In genomic region chr1:42694665-42695577, GRCm38 (mm10) we compare ENCODE assay signal across 8 mouse cellular contexts. TPM values are rescaled to one million over a fixed set of nuclear protein-coding genes. Genes with fewer than 3 reads are reported as not detected.
DNase-seq lines count a peak whose midpoint lies in the region; ATAC-seq and TF ChIP-seq lines count a peak whose summit lies in the region.

No protein-coding gene starts in this region.

- no peaks in the 10 kb centered on the region for H3K9me3 ChIP-seq in embryonic facial prominence, embryonic 10.5 days
- H3K9me3 ChIP-seq in intestine, embryonic 15.5 days, result no peaks in the 10 kb centered on the region
- no peaks in the 10 kb centered on the region for H3K9me3 ChIP-seq in liver, embryonic 14.5 days (ENCODE audit: control insufficient read depth, low read length)
- no peaks in the 10 kb centered on the region for H3K9me3 ChIP-seq in stomach, postnatal 0 days (ENCODE audit: control insufficient read depth, low read length)

- peaks cover 97% of the 10 kb centered on the region for H3K27me3 ChIP-seq in embryonic facial prominence, embryonic 10.5 days (replicated peaks; ENCODE audit: low read depth, poor library complexity, severe bottlenecking)
- H3K27me3 ChIP-seq in intestine, embryonic 15.5 days (replicated peaks), result peaks cover 76% of the 10 kb centered on the region
- H3K27me3 ChIP-seq in liver, embryonic 14.5 days (ENCODE audit: control insufficient read depth, insufficient read depth, low read length), result peaks cover 94% of the 10 kb centered on the region
- H3K27me3 ChIP-seq in stomach, postnatal 0 days (ENCODE audit: control insufficient read depth, insufficient read depth, low read length), result peaks cover 37% of the 10 kb centered on the region

- under 1% methylated on average over 55 of the region's 60 CpGs for WGBS in embryonic facial prominence, embryonic 10.5 days
- WGBS in intestine, embryonic 15.5 days, result 1% methylated on average over 53 of the region's 60 CpGs
- WGBS in liver, embryonic 14.5 days (ENCODE audit: insufficient replicate concordance), result under 1% methylated on average over 56 of the region's 60 CpGs
- under 1% methylated on average over 54 of the region's 60 CpGs for WGBS in stomach, postnatal 0 days

- TF ChIP-seq EP300 in liver, embryonic 14.5 days (IDR thresholded peaks at IDR 0.05; ENCODE audit: low read depth), result no peak
- TF ChIP-seq EP300 in stomach, postnatal 0 days (optimal IDR thresholded peaks at IDR 0.05), result no peak

- peak; percentile 73 to 78 for DNase-seq in layer of hippocampus, postnatal 10 days (ENCODE audit: low spot score in 2 of 2)
- no peak for DNase-seq in layer of hippocampus, adult 9-10 months (ENCODE audit: low spot score)
- peak; percentile 79 for DNase-seq in embryonic facial prominence, embryonic 10.5 days (ENCODE audit: low spot score)
- no peak for DNase-seq in liver, embryonic 14.5 days (ENCODE audit: low read depth in 3 of 3, low spot score in 3 of 3)
- DNase-seq in stomach, postnatal 0 days (ENCODE audit: low spot score), result no peak
- no peak for DNase-seq in adrenal gland, postnatal 25 days

- H3K4me2 ChIP-seq in intestine, embryonic 15.5 days (replicated peaks), result peak overlapping the region; percentile 59
- peak overlapping the region; percentile 36 for H3K4me2 ChIP-seq in liver, embryonic 14.5 days (ENCODE audit: low read depth)
- peak overlapping the region; percentile 52 for H3K4me2 ChIP-seq in stomach, postnatal 0 days (replicated peaks; ENCODE audit: low read depth)

- H3K4me1 ChIP-seq in embryonic facial prominence, embryonic 10.5 days, result peaks cover 40% of the 10 kb centered on the region
- peaks cover 46% of the 10 kb centered on the region for H3K4me1 ChIP-seq in intestine, embryonic 15.5 days (replicated peaks)
- no peaks in the 10 kb centered on the region for H3K4me1 ChIP-seq in liver, embryonic 14.5 days (replicated peaks; ENCODE audit: control insufficient read depth in 2 of 2, insufficient read depth in 2 of 2, low read length in 1 of 2)
- H3K4me1 ChIP-seq in stomach, postnatal 0 days (replicated peaks; ENCODE audit: control insufficient read depth, insufficient read depth), result no peaks in the 10 kb centered on the region; the same call in 1 of the 2 replicates

- peak overlapping the region; percentile 74 for H3K4me3 ChIP-seq in embryonic facial prominence, embryonic 10.5 days
- H3K4me3 ChIP-seq in intestine, embryonic 15.5 days (replicated peaks), result peak overlapping the region; percentile 28
- H3K4me3 ChIP-seq in liver, embryonic 14.5 days (ENCODE audit: insufficient read depth in 1 of 2, low read depth in 2 of 2, low read length in 2 of 2), result peak overlapping the region in 1 of 2 experiments; percentile 15; a peak in 1 of 4 replicates
- peak overlapping the region; percentile 29 for H3K4me3 ChIP-seq in stomach, postnatal 0 days (ENCODE audit: low read depth, low read length)

- H3K27ac ChIP-seq in embryonic facial prominence, embryonic 10.5 days (replicated peaks), result peak overlapping the region; percentile 93
- H3K27ac ChIP-seq in intestine, embryonic 15.5 days, result no peak overlapping the region
- H3K27ac ChIP-seq in liver, embryonic 14.5 days, result no peak overlapping the region
- H3K27ac ChIP-seq in stomach, postnatal 0 days (replicated peaks), result no peak overlapping the region

- TF ChIP-seq CTCF in liver, embryonic 14.5 days (IDR thresholded peaks at IDR 0.05; ENCODE audit: low read depth), result no peak
- no peak for TF ChIP-seq CTCF in stomach, postnatal 0 days (IDR thresholded peaks at IDR 0.05; ENCODE audit: low read depth)

- H3K36me3 ChIP-seq in embryonic facial prominence, embryonic 10.5 days (replicated peaks), result peaks cover 22% of the 10 kb centered on the region
- H3K36me3 ChIP-seq in intestine, embryonic 15.5 days, result no peaks in the 10 kb centered on the region
- H3K36me3 ChIP-seq in liver, embryonic 14.5 days (replicated peaks; ENCODE audit: control insufficient read depth, insufficient read depth, low read depth), result no peaks in the 10 kb centered on the region
- H3K36me3 ChIP-seq in stomach, postnatal 0 days (ENCODE audit: control insufficient read depth, insufficient read depth, low read length), result no peaks in the 10 kb centered on the region

- no peak overlapping the region for H3K9ac ChIP-seq in intestine, embryonic 15.5 days
- no peak overlapping the region for H3K9ac ChIP-seq in liver, embryonic 14.5 days (replicated peaks)
- H3K9ac ChIP-seq in stomach, postnatal 0 days (ENCODE audit: low read length), result no peak overlapping the region

- 0 out of 2 replicates have a peak, but pooled peaks have one; percentile 2 for ATAC-seq in intestine, embryonic 15.5 days
- ATAC-seq in liver, embryonic 14.5 days (ENCODE audit: insufficient read depth), result no peak
- no peak for ATAC-seq in stomach, postnatal 0 days (ENCODE audit: low FRiP score, low TSS enrichment)
- ATAC-seq in cerebellum, adult (ENCODE audit: insufficient number of reproducible peaks, low FRiP score, low TSS enrichment), result no peak

RNA-seq across cellular contexts. Expression of gene Pou3f3, which starts 0.6 kb away (rescaled TPM):
- total RNA-seq in layer of hippocampus, postnatal 10 days (2021), result 10 to 100 TPM; 60.7 to 69.3 TPM
- polyA plus RNA-seq in embryonic facial prominence, embryonic 10.5 days (2016; fragmentation: Nextera tagmentation; extraction: Ambion mirVana), result 6.8 and 7.5 TPM in 2 replicates
- polyA plus RNA-seq in intestine, embryonic 15.5 days (2015; fragmentation: Nextera tagmentation; extraction: Ambion mirVana), result 0.33 and 0.35 TPM in 2 replicates
- 0.01 and 0.10 TPM in 2 replicates for polyA plus RNA-seq in liver, embryonic 14.5 days (2012; rRNA removed)
- not detected in 2 replicates for polyA plus RNA-seq in liver, embryonic 14.5 days (2014; fragmentation: Nextera tagmentation; extraction: Ambion mirVana)
- 0.02 TPM in 1 of 2 replicates, not detected in the other for polyA plus RNA-seq in stomach, postnatal 0 days (2015; fragmentation: Nextera tagmentation; extraction: Ambion mirVana)
- 0.09 TPM in 1 of 2 replicates, not detected in the other for total RNA-seq in adrenal gland, postnatal 25 days (2021)

Comparison
In these comparisons a context has a peak if more than half of its experiments do, and no peak if none do; other contexts are left out.
1. DNase-seq: peak in layer of hippocampus, postnatal 10 days (2 of 2) and embryonic facial prominence, embryonic 10.5 days (single experiment); none in layer of hippocampus, adult 9-10 months (single experiment), liver, embryonic 14.5 days (0 of 3), stomach, postnatal 0 days (single experiment) and adrenal gland, postnatal 25 days (single experiment).
2. Peak in every context shown above with its lines, with median percentiles within 50 percentile points of each other: H3K4me2 ChIP-seq.